Mouse (Mus musculus) liver, adult 2 months (tissue): ENCODE data around the gene Spint3. TPM values are rescaled to one million over a fixed set of nuclear protein-coding genes. Genes with fewer than 3 reads are reported as not detected.

Experiments used
- DNase-seq: peaks from one replicate; pipeline ENCODE4 v3.0.0-alpha.2; 2011; ENCODE audit warnings: low read depth, low spot score; ENCODE audit errors: extremely low read depth
- H3K27ac ChIP-seq: fragments of 200-500 bp; replicated peaks from 2 replicates; pipeline ENCODE4 v1.5.1; 2012; ENCODE audit warnings: low read depth, mild to moderate bottlenecking, control low read depth, inconsistent platforms, low read length; ENCODE audit not compliant: insufficient read depth
- H3K27me3 ChIP-seq: fragments of 200-500 bp; 2 replicates; pipeline ENCODE4 v1.6.1; 2012; ENCODE audit warnings: mild to moderate bottlenecking, moderate library complexity, low read length, inconsistent platforms; ENCODE audit not compliant: control insufficient read depth, insufficient read depth
- H3K36me3 ChIP-seq: fragments of 200-500 bp; 2 replicates; pipeline ENCODE4 v1.6.1; 2012; ENCODE audit warnings: low read length, inconsistent platforms; ENCODE audit not compliant: control insufficient read depth, insufficient read depth
- H3K4me1 ChIP-seq: fragments of 200-500 bp; 2 replicates; pipeline ENCODE4 v1.6.1; 2011; ENCODE audit warnings: low read length; ENCODE audit not compliant: control insufficient read depth, insufficient read depth
- H3K4me3 ChIP-seq: fragments of 200-500 bp; 2 replicates; pipeline ENCODE4 v1.5.1; 2011; ENCODE audit warnings: low read depth, mild to moderate bottlenecking, control low read depth, low read length, moderate library complexity; ENCODE audit not compliant: insufficient read depth
- H3K79me2 ChIP-seq: fragments of 200-500 bp; 2 replicates; pipeline ENCODE4 v1.6.1; 2012; ENCODE audit warnings: inconsistent platforms, mild to moderate bottlenecking, low read length, moderate library complexity; ENCODE audit not compliant: control insufficient read depth, insufficient read depth
- H3K9ac ChIP-seq: fragments of 200-500 bp; 2 replicates; pipeline ENCODE4 v1.6.1; 2012; ENCODE audit warnings: low read depth, mild to moderate bottlenecking, control low read depth, inconsistent platforms, low read length
- CTCF ChIP-seq: fragments of 200-500 bp; IDR thresholded peaks from 2 replicates; pipeline ENCODE4 v1.5.1; 2011; ENCODE audit warnings: low read depth, low read length, control low read depth
- POLR2A ChIP-seq: fragments of 200-500 bp; IDR thresholded peaks from 2 replicates; pipeline ENCODE4 v1.6.1; 2011; ENCODE audit warnings: low read length, control low read depth; ENCODE audit not compliant: insufficient read depth; ENCODE audit errors: extremely low read depth
- WGBS: fragments of 180-500 bp; shearing (Covaris S2); methylation state at CpG from one replicate; pipeline ENCODE4 v1.1.7; 2018; 5-methylcytosine and 5-hydroxymethylcytosine counted together
- polyA plus RNA-seq: library from polyadenylated mRNA; depleted of rRNA; stranded (reverse); fragments of >200 nt; gene quantifications from 2 replicates; pipeline ENCODE4 v1.2.3, GENCODE M21; 2012
- total RNA-seq: library from RNA; depleted of rRNA; stranded (reverse); fragments of >200 nt; gene quantifications from 2 replicates; pipeline ENCODE4 v1.2.3, GENCODE M21; 2014

Gene Spint3
- total and polyA plus RNA-seq, 2 experiments = not detected

- DNase-seq = no peak
- 29% methylated on average over 8 of the region's 8 CpGs for WGBS
- no peaks in the 10 kb centered on the region for H3K36me3 ChIP-seq
- TF ChIP-seq POLR2A = no peak
- TF ChIP-seq CTCF = no peak
- no peaks in the 10 kb centered on the region for H3K79me2 ChIP-seq
- no peaks in the 10 kb centered on the region for H3K4me1 ChIP-seq
- H3K27me3 ChIP-seq = peaks cover 5% of the 10 kb centered on the region; the same call in 1 of the 2 replicates
- H3K4me3 ChIP-seq = no peak overlapping the region
- H3K9ac ChIP-seq = no peak overlapping the region
- H3K27ac ChIP-seq = no peak overlapping the region
Observed at GRCm38 (mm10) chr2:164540652-164541427, 32.4 kb downstream of the Spint3 start.

- no peak for DNase-seq
- TF ChIP-seq CTCF (no peak), POLR2A (no peak)
- Histone ChIP-seq H3K4me1 (no peaks in the 10 kb centered on the region), H3K79me2 (no peaks in the 10 kb centered on the region), H3K27me3 (peaks cover 5% of the 10 kb centered on the region; the same call in 1 of the 2 replicates), H3K27ac (no peak overlapping the region), H3K36me3 (no peaks in the 10 kb centered on the region), H3K9ac (no peak overlapping the region), H3K4me3 (no peak overlapping the region)
- WGBS = 79% methylated on average over 4 of the region's 4 CpGs
Observed at GRCm38 (mm10) chr2:164537003-164537402, 36.3 kb downstream of the Spint3 start.

- H3K36me3 ChIP-seq = no peaks in the 10 kb centered on the region
- no peak for DNase-seq
- H3K9ac ChIP-seq = no peak overlapping the region
- no peak overlapping the region for H3K27ac ChIP-seq
- H3K27me3 ChIP-seq = no peaks in the 10 kb centered on the region
- WGBS = 85% methylated on average over 10 of the region's 10 CpGs
- no peak for TF ChIP-seq CTCF
- no peak for TF ChIP-seq POLR2A
- no peaks in the 10 kb centered on the region for H3K79me2 ChIP-seq
- no peak overlapping the region for H3K4me3 ChIP-seq
- no peaks in the 10 kb centered on the region for H3K4me1 ChIP-seq
Observed at GRCm38 (mm10) chr2:164534315-164534714, 38.9 kb downstream of the Spint3 start.

- H3K9ac ChIP-seq = no peak overlapping the region
- H3K79me2 ChIP-seq = no peaks in the 10 kb centered on the region
- H3K36me3 ChIP-seq = no peaks in the 10 kb centered on the region
- TF ChIP-seq CTCF (peak; percentile 64; the same call in 1 of the 2 replicates), POLR2A (no peak)
- 6% methylated on average over 3 of the region's 3 CpGs for WGBS
- H3K4me1 ChIP-seq = no peaks in the 10 kb centered on the region
- H3K27ac ChIP-seq = no peak overlapping the region
- no peaks in the 10 kb centered on the region for H3K27me3 ChIP-seq
- DNase-seq = peak; percentile 36
- H3K4me3 ChIP-seq = no peak overlapping the region
Observed at GRCm38 (mm10) chr2:164531169-164531568, 42.1 kb downstream of the Spint3 start.

- Histone ChIP-seq H3K4me3 (no peak overlapping the region), H3K9ac (no peak overlapping the region), H3K27me3 (no peaks in the 10 kb centered on the region), H3K4me1 (no peaks in the 10 kb centered on the region), H3K79me2 (no peaks in the 10 kb centered on the region), H3K36me3 (no peaks in the 10 kb centered on the region), H3K27ac (no peak overlapping the region)
- no peak for DNase-seq
- 58% methylated on average over 5 of the region's 5 CpGs for WGBS
- TF ChIP-seq POLR2A (no peak), CTCF (no peak)
Observed at GRCm38 (mm10) chr2:164528557-164528956, 44.7 kb downstream of the Spint3 start.

GRCm38 (mm10) chr2:164523301-164523773 is 49.9 kb downstream of the Spint3 start:
- Histone ChIP-seq H3K4me1 (no peaks in the 10 kb centered on the region), H3K27me3 (no peaks in the 10 kb centered on the region), H3K27ac (peak overlapping the region; percentile 49), H3K9ac (peak overlapping the region; percentile 49; the same call in 1 of the 2 replicates), H3K79me2 (no peaks in the 10 kb centered on the region), H3K4me3 (peak overlapping the region; percentile 32), H3K36me3 (no peaks in the 10 kb centered on the region)
- 61% methylated on average over 10 of the region's 10 CpGs for WGBS
- TF ChIP-seq CTCF = no peak
- TF ChIP-seq POLR2A = no peak
- DNase-seq = peak; percentile 50
